Mouse (Mus musculus) embryonic fibroblast, embryonic 13.5 days (primary cell): Measurements from ENCODE around the gene Rundc1.

Experiments used
- CTCF ChIP-seq: IDR thresholded peaks from 2 replicates; pipeline ENCODE4 v1.5.1; 2011; ENCODE audit warnings: mild to moderate bottlenecking, control low read depth, low read length, moderate library complexity, borderline replicate concordance; ENCODE audit not compliant: insufficient read depth
- POLR2A ChIP-seq: IDR thresholded peaks from 2 replicates; pipeline ENCODE4 v1.6.1; 2011; ENCODE audit warnings: low read depth, mild to moderate bottlenecking, control low read depth, low read length, moderate library complexity

DNA sequence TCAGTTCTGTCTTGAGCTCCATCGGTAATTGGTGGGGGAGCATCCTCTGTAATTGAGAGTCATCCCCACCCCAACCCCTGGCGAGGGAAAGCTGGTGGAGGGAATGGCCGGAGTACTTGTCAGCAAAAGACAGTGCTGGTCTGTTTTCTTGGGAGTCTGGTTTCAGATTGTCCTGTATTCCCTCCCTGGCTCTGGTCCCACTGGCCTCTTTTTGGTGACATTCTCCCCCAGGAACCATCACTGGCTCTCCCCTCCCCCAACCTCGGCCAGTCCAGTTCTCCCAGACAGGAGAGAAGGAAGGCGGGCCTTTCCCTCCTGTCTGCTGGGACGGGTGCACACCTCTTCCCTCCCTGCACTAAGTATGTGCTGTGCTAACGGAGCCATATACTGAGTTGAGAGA lies 47.5 kb downstream of the Rundc1 start:
- TF ChIP-seq POLR2A (no peak), CTCF (no peak)
